Mouse (Mus musculus): ENCODE data around the gene Ndufc2.

DNA sequence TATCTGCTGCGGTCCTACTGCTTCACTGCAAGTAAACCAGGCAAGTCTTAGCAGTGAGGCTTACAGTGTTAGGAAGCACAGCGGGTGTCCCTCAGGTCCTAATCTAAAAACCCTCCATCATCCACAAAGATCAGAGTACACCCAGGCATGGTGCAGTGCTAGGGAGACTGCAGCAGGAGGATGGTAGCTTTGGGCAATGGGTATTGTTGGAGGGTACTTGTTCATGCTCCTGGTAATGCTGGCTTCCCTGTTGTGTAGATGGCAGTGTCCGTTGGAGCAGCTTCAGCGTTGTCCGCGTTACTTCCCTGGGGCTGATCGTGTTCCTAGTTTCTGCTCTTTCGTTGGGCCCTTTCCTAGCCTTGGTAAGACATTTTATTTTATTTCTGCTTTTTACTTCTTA is 17.1 kb upstream of the Ndufc2 start:
- TF ChIP-seq EP300 (IDR thresholded peaks at IDR 0.05) (no peak), CTCF (IDR thresholded peaks at IDR 0.05) (no peak)

Data from lung, postnatal 0 days (tissue).